In the genomic region with DNA sequence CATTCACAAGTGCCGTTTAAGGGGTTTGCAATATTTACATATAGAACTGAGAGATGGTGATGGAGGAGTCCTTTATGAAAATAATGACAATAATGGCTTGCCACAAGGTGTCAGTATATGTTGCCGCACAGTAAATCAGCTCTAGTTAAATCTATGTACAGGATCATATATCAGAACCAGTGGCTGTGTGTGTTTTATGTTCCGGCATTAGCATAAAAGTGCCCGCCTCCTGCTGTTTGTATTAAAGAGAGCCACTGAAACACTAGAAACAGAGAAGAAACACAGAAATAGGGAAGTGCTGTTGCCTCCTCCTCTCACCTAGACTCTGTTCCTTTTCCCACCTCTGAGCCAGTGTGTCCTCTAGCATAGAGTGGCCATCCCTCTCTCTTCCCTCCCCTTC, we compare ENCODE assay signal across 8 mouse cellular contexts. TPM values are rescaled to one million over a fixed set of nuclear protein-coding genes. Genes with fewer than 3 reads are reported as not detected.
DNase-seq lines count a peak whose midpoint lies in the region; ATAC-seq and TF ChIP-seq lines count a peak whose summit lies in the region.

No protein-coding gene starts in this region.

- H3K27me3 ChIP-seq in heart, embryonic 16.5 days (ENCODE audit: control insufficient read depth, insufficient read depth, low read length), result no peaks in the 10 kb centered on the region; the same call in 1 of the 2 replicates
- no peaks in the 10 kb centered on the region for H3K27me3 ChIP-seq in heart, embryonic 12.5 days (replicated peaks)
- no peaks in the 10 kb centered on the region for H3K27me3 ChIP-seq in cerebellum, adult 2 months (ENCODE audit: control insufficient read depth, insufficient read depth, low read length)

- no peak for ATAC-seq in heart, embryonic 16.5 days (replicated peaks; ENCODE audit: extremely low read depth, insufficient read depth, low FRiP score)
- no peak for ATAC-seq in heart, embryonic 12.5 days (ENCODE audit: insufficient number of reproducible peaks, low FRiP score)

- H3K27ac ChIP-seq in heart, embryonic 16.5 days (ENCODE audit: low read length), result peak overlapping the region; percentile 0; the same call in 1 of the 2 replicates
- H3K27ac ChIP-seq in heart, embryonic 12.5 days (ENCODE audit: poor library complexity, severe bottlenecking), result no peak overlapping the region
- H3K27ac ChIP-seq in cerebellum, adult 2 months (ENCODE audit: insufficient read depth, low read length), result no peak overlapping the region

- WGBS in heart, embryonic 16.5 days, result 65% methylated on average over 4 of the region's 4 CpGs
- WGBS in heart, embryonic 12.5 days, result 76% methylated on average over 4 of the region's 4 CpGs
- 78% methylated on average over 4 of the region's 4 CpGs for WGBS in cerebellum, adult 2 months

- H3K4me3 ChIP-seq in heart, embryonic 16.5 days (ENCODE audit: low read length), result peak overlapping the region; percentile 28
- no peak overlapping the region for H3K4me3 ChIP-seq in heart, embryonic 12.5 days
- no peak overlapping the region for H3K4me3 ChIP-seq in cerebellum, adult 2 months (replicated peaks; ENCODE audit: insufficient read depth, low read depth, low read length)

- H3K36me3 ChIP-seq in heart, embryonic 16.5 days (ENCODE audit: control insufficient read depth, insufficient read depth), result no peaks in the 10 kb centered on the region
- no peaks in the 10 kb centered on the region for H3K36me3 ChIP-seq in heart, embryonic 12.5 days

- TF ChIP-seq POLR2A in cerebellum, adult 2 months (IDR thresholded peaks at IDR 0.05; ENCODE audit: borderline replicate concordance, insufficient read depth, low read length), result no peak

- no peak overlapping the region for H3K9ac ChIP-seq in heart, embryonic 16.5 days (ENCODE audit: low read length)
- no peak overlapping the region for H3K9ac ChIP-seq in heart, embryonic 12.5 days

- TF ChIP-seq CTCF in cerebellum, adult 2 months (IDR thresholded peaks at IDR 0.05; ENCODE audit: borderline replicate concordance, insufficient read depth, low read depth, low read length), result no peak

- no peaks in the 10 kb centered on the region for H3K9me3 ChIP-seq in heart, embryonic 16.5 days (replicated peaks; ENCODE audit: control insufficient read depth, low read length)
- no peaks in the 10 kb centered on the region for H3K9me3 ChIP-seq in heart, embryonic 12.5 days (replicated peaks)

- intact Hi-C loops in heart, postnatal 25 days (cut with DNase I), result no loop called here

- DNase-seq in 3134 (ENCODE audit: extremely low read depth, insufficient read length, low spot score), result peak; percentile 43
- peak; percentile 81 for DNase-seq in NIH3T3 (ENCODE audit: low read depth)
- DNase-seq in kidney, postnatal 14 days, result peak; percentile 14
- DNase-seq in cerebellum, adult 2 months, result no peak
- no peak for DNase-seq in adrenal gland, adult 18-20 months (ENCODE audit: low spot score in 2 of 2)
- no peak for DNase-seq in heart, postnatal 25 days (ENCODE audit: low spot score)

- peak overlapping the region; percentile 56 for H3K4me2 ChIP-seq in heart, embryonic 16.5 days (ENCODE audit: low read depth, low read length)
- H3K4me2 ChIP-seq in heart, embryonic 12.5 days, result no peak overlapping the region; the same call in 1 of the 2 replicates

- H3K4me1 ChIP-seq in heart, embryonic 16.5 days (ENCODE audit: control insufficient read depth, insufficient read depth, low read length), result peaks cover 9% of the 10 kb centered on the region
- no peaks in the 10 kb centered on the region for H3K4me1 ChIP-seq in heart, embryonic 12.5 days (replicated peaks)
- no peaks in the 10 kb centered on the region for H3K4me1 ChIP-seq in cerebellum, adult 2 months (ENCODE audit: control insufficient read depth, insufficient read depth, low read length)

RNA-seq across cellular contexts. Expression of a gene that starts 0.5 kb away (rescaled TPM):
- polyA plus RNA-seq in heart, embryonic 16.5 days (2015; fragmentation: Nextera tagmentation; extraction: Ambion mirVana), result 2.2 and 2.6 TPM in 2 replicates
- 0.17 and 0.23 TPM in 2 replicates for polyA plus RNA-seq in heart, embryonic 12.5 days (2016; fragmentation: Nextera tagmentation; extraction: Ambion mirVana)
- polyA plus RNA-seq in cerebellum, adult 2 months (2012; rRNA removed), result 4.6 and 5.1 TPM in 2 replicates
- 100 to 1,000 TPM; 130 to 431 TPM for total RNA-seq in adrenal gland, adult 18-20 months (2021)
- total RNA-seq in heart, postnatal 25 days (2021), result 100 to 1,000 TPM in 1 of 2 experiments, 10 to 100 TPM in 1; 88.2 to 109 TPM

Comparison
In these comparisons a context has a peak if more than half of its experiments do, and no peak if none do; other contexts are left out.
1. DNase-seq: peak in 3134 (single experiment), NIH3T3 (single experiment) and kidney, postnatal 14 days (single experiment); none in cerebellum, adult 2 months (0 of 2), adrenal gland, adult 18-20 months (0 of 2) and heart, postnatal 25 days (single experiment).